Mouse (Mus musculus) neural tube, embryonic 11.5 days (tissue): ENCODE results near the gene Vamp1. TPM values are rescaled to one million over a fixed set of nuclear protein-coding genes. Genes with fewer than 3 reads are reported as not detected.

Source experiments
- ATAC-seq: fragments of 200-750 bp; cut with Nextera tagmentation; 2 replicates; pipeline ENCODE4 v1.8.0; 2017; ENCODE audit warnings: moderate number of reproducible peaks, mild to moderate bottlenecking, moderate TSS enrichment, moderate library complexity; ENCODE audit not compliant: insufficient read depth, low FRiP score, low TSS enrichment
- DNase-seq: peaks from one replicate; pipeline ENCODE4 v3.0.0-alpha.2; 2015; ENCODE audit warnings: low spot score
- H3K27ac ChIP-seq: fragments of 300-500 bp; sonication (generic); 2 replicates; pipeline ENCODE4 v1.5.1; 2014; ENCODE audit warnings: low read depth, mild to moderate bottlenecking, low read length
- H3K27me3 ChIP-seq: fragments of 300-500 bp; sonication (generic); 2 replicates; pipeline ENCODE4 v1.6.1; 2014; ENCODE audit warnings: mild to moderate bottlenecking, low read length, mixed read lengths; ENCODE audit not compliant: control insufficient read depth, insufficient read depth
- H3K36me3 ChIP-seq: fragments of 300-500 bp; sonication (generic); 2 replicates; pipeline ENCODE4 v1.6.1; 2014; ENCODE audit warnings: mild to moderate bottlenecking, low read length, moderate library complexity, mixed read lengths; ENCODE audit not compliant: control insufficient read depth, insufficient read depth
- H3K4me1 ChIP-seq: fragments of 300-500 bp; sonication (generic); 2 replicates; pipeline ENCODE4 v1.6.1; 2014; ENCODE audit warnings: low read length, mixed read lengths; ENCODE audit not compliant: control insufficient read depth, insufficient read depth
- H3K4me2 ChIP-seq: fragments of 300-500 bp; sonication (generic); 2 replicates; pipeline ENCODE4 v1.6.1; 2014; ENCODE audit warnings: low read depth, mild to moderate bottlenecking, moderate library complexity
- H3K4me3 ChIP-seq: fragments of 300-500 bp; sonication (generic); 2 replicates; pipeline ENCODE4 v1.5.1; 2014; ENCODE audit warnings: low read depth, low read length
- H3K9ac ChIP-seq: fragments of 300-500 bp; sonication (generic); 2 replicates; pipeline ENCODE4 v1.6.1; 2014; ENCODE audit warnings: mild to moderate bottlenecking, low read length
- H3K9me3 ChIP-seq: fragments of 300-500 bp; sonication (generic); 2 replicates; pipeline ENCODE4 v1.6.1; 2016; ENCODE audit warnings: low read length; ENCODE audit not compliant: control insufficient read depth
- WGBS: fragments of 180-500 bp; shearing (Covaris S2); extraction: QIAGEN DNeasy Blood & Tissue Kit; methylation state at CpG from one replicate; pipeline ENCODE4 v1.1.7; 2014; 5-methylcytosine and 5-hydroxymethylcytosine counted together
- microRNA-seq: library from miRNA; unstranded; fragments of <30 nt; microRNA quantifications from one replicate; pipeline ENCODE4, GENCODE M21; 2016
- polyA plus RNA-seq: library from polyadenylated mRNA; unstranded; fragments of >200 nt; fragmentation: Nextera tagmentation; extraction: Ambion mirVana; gene quantifications from 2 replicates; pipeline ENCODE4 v1.2.1, GENCODE M21; 2014

The Vamp1 gene
- polyA plus RNA-seq, 1 experiment from 2014 or later, result 2.2 TPM

DNA sequence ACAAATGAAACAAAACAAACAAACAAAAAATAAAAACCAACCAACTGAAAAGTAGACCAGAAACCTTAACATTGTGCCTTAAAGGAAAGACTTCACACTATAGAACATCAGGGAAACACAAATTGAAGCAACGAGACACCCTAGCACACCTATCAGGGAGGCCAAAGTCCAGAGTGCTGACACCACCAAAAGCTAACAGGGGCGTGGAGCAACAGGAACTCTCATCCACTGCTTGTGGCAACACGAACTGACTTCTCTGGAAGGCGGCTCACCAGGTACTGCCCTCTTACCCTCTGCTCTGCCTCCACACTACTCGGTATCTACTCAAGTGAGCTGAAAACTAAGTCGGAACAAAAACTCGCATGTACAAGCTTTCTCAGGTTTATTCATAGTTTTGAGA lies 76.9 kb downstream of the Vamp1 start:
- H3K4me1 ChIP-seq, result no peaks in the 10 kb centered on the region
- no peaks in the 10 kb centered on the region for H3K27me3 ChIP-seq
- H3K9ac ChIP-seq, result no peak overlapping the region
- no peak overlapping the region for H3K4me3 ChIP-seq
- no peak overlapping the region for H3K27ac ChIP-seq
- no peak for ATAC-seq
- H3K9me3 ChIP-seq, result no peaks in the 10 kb centered on the region
- H3K36me3 ChIP-seq, result no peaks in the 10 kb centered on the region
- 90% methylated on average over 7 of the region's 7 CpGs for WGBS
- DNase-seq, result no peak
- no peak overlapping the region for H3K4me2 ChIP-seq

DNA sequence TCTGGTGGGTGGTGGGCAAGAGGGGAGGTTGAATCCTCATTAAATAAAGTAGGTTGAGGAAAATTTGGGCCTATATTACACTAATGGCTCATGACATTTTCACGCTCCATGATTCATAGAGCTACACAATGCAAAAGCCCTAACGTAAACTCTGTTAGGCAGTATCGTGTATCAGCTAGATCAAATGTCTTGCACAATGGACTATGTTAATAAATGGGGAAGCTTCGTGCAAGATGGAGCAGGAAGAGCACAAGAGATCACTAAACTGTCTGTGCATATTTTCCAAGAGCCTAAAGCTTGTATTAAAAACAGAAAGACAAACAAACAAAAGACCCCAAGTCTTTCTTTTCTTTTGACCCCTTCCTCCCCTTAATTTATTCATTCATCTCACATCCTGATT lies 78.7 kb downstream of the Vamp1 start:
- Histone ChIP-seq H3K9me3 (no peaks in the 10 kb centered on the region), H3K27ac (no peak overlapping the region), H3K4me3 (no peak overlapping the region), H3K27me3 (no peaks in the 10 kb centered on the region), H3K36me3 (no peaks in the 10 kb centered on the region), H3K4me2 (no peak overlapping the region), H3K9ac (no peak overlapping the region), H3K4me1 (no peaks in the 10 kb centered on the region)
- no peak for ATAC-seq
- DNase-seq, result no peak
- WGBS, result 88% methylated on average over 4 of the region's 4 CpGs

Small RNAs within 50 kb of the gene (microRNA-seq; reads per million reads assigned to microRNA genes)
- gene Mir3098 (1.3 reads per million), gene Mir8113 (not detected)

Other genes with a start within 250 kb of the Vamp1 start
- 1.7 and 2.6 TPM in 2 replicates for gene Pianp, start 218.9 kb upstream of the Vamp1 start, polyA plus RNA-seq
- 9.7 and 10.2 TPM in 2 replicates for gene Zfp384, start 206.4 kb upstream of the Vamp1 start, polyA plus RNA-seq
- 130 and 132 TPM in 2 replicates for gene Ing4, start 175.8 kb upstream of the Vamp1 start, polyA plus RNA-seq
- 10.9 and 11.7 TPM in 2 replicates for gene Acrbp, start 165.9 kb upstream of the Vamp1 start, polyA plus RNA-seq
- 0.34 and 0.57 TPM in 2 replicates for gene Lpar5, start 147.6 kb upstream of the Vamp1 start, polyA plus RNA-seq
- gene Chd4, start 119.6 kb upstream of the Vamp1 start, polyA plus RNA-seq, result 117 and 123 TPM in 2 replicates
- 62.7 and 63.4 TPM in 2 replicates for gene Nop2, start 83.6 kb upstream of the Vamp1 start, polyA plus RNA-seq
- gene Iffo1, start 70.3 kb upstream of the Vamp1 start, polyA plus RNA-seq, result 13.8 and 16.5 TPM in 2 replicates
- gene Gapdh, start 49.1 kb upstream of the Vamp1 start, polyA plus RNA-seq, result 2,338 and 2,354 TPM in 2 replicates
- gene Ncapd2, start 23.9 kb upstream of the Vamp1 start, polyA plus RNA-seq, result 137 and 139 TPM in 2 replicates
- 178 and 192 TPM in 2 replicates for gene Mrpl51, start 23.8 kb upstream of the Vamp1 start, polyA plus RNA-seq
- 1.2 and 1.7 TPM in 2 replicates for gene Tapbpl, start 16.3 kb downstream of the Vamp1 start, polyA plus RNA-seq
- gene Cd27, start 21.5 kb downstream of the Vamp1 start, polyA plus RNA-seq, result 0.77 and 1.3 TPM in 2 replicates
- 0.15 TPM in 1 of 2 replicates, not detected in the other for gene Tuba3a, start 70.5 kb downstream of the Vamp1 start, polyA plus RNA-seq
- gene Ltbr, start 98.3 kb downstream of the Vamp1 start, polyA plus RNA-seq, result 18.8 and 19.2 TPM in 2 replicates
- 0.55 and 0.80 TPM in 2 replicates for gene Scnn1a, start 105.1 kb downstream of the Vamp1 start, polyA plus RNA-seq
- gene Tnfrsf1a, start 133.8 kb downstream of the Vamp1 start, polyA plus RNA-seq, result 27.4 TPM in 2 replicates
- gene Plekhg6, start 165.2 kb downstream of the Vamp1 start, polyA plus RNA-seq, result 0.09 and 0.30 TPM in 2 replicates